Mouse (Mus musculus): ENCODE measurements around the gene Npl. TPM values are rescaled to one million over a fixed set of nuclear protein-coding genes. Genes with fewer than 3 reads are reported as not detected.

Gene Npl
- total and polyA plus RNA-seq, 2 experiments from 2014 or later: 0.57 to 3.2 TPM

GRCm38 (mm10) chr1:153587956-153588355 is 38.1 kb upstream of the Npl start:
- WGBS: 66% methylated on average over 5 of the region's 5 CpGs
- Histone ChIP-seq H3K9me3 (replicated peaks; ENCODE audit: control insufficient read depth, low read length) (no peaks in the 10 kb centered on the region), H3K27ac (ENCODE audit: low read depth) (peak overlapping the region; percentile 46; the same call in 1 of the 2 replicates), H3K4me2 (ENCODE audit: low read depth, low read length) (no peak overlapping the region), H3K27me3 (ENCODE audit: control insufficient read depth, insufficient read depth, low read length) (no peaks in the 10 kb centered on the region), H3K4me3 (ENCODE audit: low read depth, low read length) (no peak overlapping the region), H3K4me1 (ENCODE audit: control insufficient read depth, insufficient read depth) (peaks cover 6% of the 10 kb centered on the region; the same call in 1 of the 2 replicates), H3K36me3 (replicated peaks; ENCODE audit: control insufficient read depth, insufficient read depth, low read length) (no peaks in the 10 kb centered on the region), H3K9ac (replicated peaks; ENCODE audit: low read depth, low read length) (no peak overlapping the region)
- no peak for DNase-seq (ENCODE audit: low spot score)
- no peak for TF ChIP-seq EP300 (IDR thresholded peaks at IDR 0.05; ENCODE audit: low read depth)
- ATAC-seq (ENCODE audit: insufficient read depth, low read depth): no peak

GRCm38 (mm10) chr1:153586826-153587225 is 37.0 kb upstream of the Npl start:
- peaks cover 6% of the 10 kb centered on the region; the same call in 1 of the 2 replicates for H3K4me1 ChIP-seq (ENCODE audit: control insufficient read depth, insufficient read depth)
- H3K27ac ChIP-seq (ENCODE audit: low read depth): peak overlapping the region; percentile 77
- H3K4me3 ChIP-seq (ENCODE audit: low read depth, low read length): no peak overlapping the region
- DNase-seq (ENCODE audit: low spot score) (no peak), ATAC-seq (ENCODE audit: insufficient read depth, low read depth) (no peak)
- no peak overlapping the region for H3K9ac ChIP-seq (replicated peaks; ENCODE audit: low read depth, low read length)
- no peak for TF ChIP-seq CTCF (IDR thresholded peaks at IDR 0.05; ENCODE audit: low read depth)
- no peak for TF ChIP-seq EP300 (IDR thresholded peaks at IDR 0.05; ENCODE audit: low read depth)
- H3K9me3 ChIP-seq (replicated peaks; ENCODE audit: control insufficient read depth, low read length): no peaks in the 10 kb centered on the region
- H3K27me3 ChIP-seq (ENCODE audit: control insufficient read depth, insufficient read depth, low read length): no peaks in the 10 kb centered on the region
- no peak overlapping the region for H3K4me2 ChIP-seq (ENCODE audit: low read depth, low read length)
- 81% methylated on average over 10 of the region's 10 CpGs for WGBS
- no peaks in the 10 kb centered on the region for H3K36me3 ChIP-seq (replicated peaks; ENCODE audit: control insufficient read depth, insufficient read depth, low read length)

- H3K9ac ChIP-seq (replicated peaks; ENCODE audit: low read depth, low read length): no peak overlapping the region
- DNase-seq (ENCODE audit: low spot score) (peak; percentile 60), ATAC-seq (ENCODE audit: insufficient read depth, low read depth) (peak; percentile 66; the same call in 1 of the 2 replicates)
- no peaks in the 10 kb centered on the region for H3K36me3 ChIP-seq (replicated peaks; ENCODE audit: control insufficient read depth, insufficient read depth, low read length)
- no peak overlapping the region for H3K4me2 ChIP-seq (ENCODE audit: low read depth, low read length)
- H3K27me3 ChIP-seq (ENCODE audit: control insufficient read depth, insufficient read depth, low read length): no peaks in the 10 kb centered on the region
- H3K9me3 ChIP-seq (replicated peaks; ENCODE audit: control insufficient read depth, low read length): no peaks in the 10 kb centered on the region
- TF ChIP-seq EP300 (IDR thresholded peaks at IDR 0.05; ENCODE audit: low read depth) (0 out of 2 replicates have a peak, but pooled peaks have one; percentile 32), CTCF (IDR thresholded peaks at IDR 0.05; ENCODE audit: low read depth) (no peak)
- peaks cover 6% of the 10 kb centered on the region; the same call in 1 of the 2 replicates for H3K4me1 ChIP-seq (ENCODE audit: control insufficient read depth, insufficient read depth)
- peak overlapping the region; percentile 77 for H3K27ac ChIP-seq (ENCODE audit: low read depth)
- H3K4me3 ChIP-seq (ENCODE audit: low read depth, low read length): no peak overlapping the region
- whole genome bisulfite sequencing: 38% methylated on average over 2 of the region's 2 CpGs
Measured at GRCm38 (mm10) chr1:153585752-153586151, 35.9 kb upstream of the Npl start.

GRCm38 (mm10) chr1:153583189-153583588 is 33.3 kb upstream of the Npl start:
- H3K9ac ChIP-seq (replicated peaks; ENCODE audit: low read depth, low read length): no peak overlapping the region
- peaks cover 6% of the 10 kb centered on the region; the same call in 1 of the 2 replicates for H3K4me1 ChIP-seq (ENCODE audit: control insufficient read depth, insufficient read depth)
- no peaks in the 10 kb centered on the region for H3K9me3 ChIP-seq (replicated peaks; ENCODE audit: control insufficient read depth, low read length)
- no peaks in the 10 kb centered on the region for H3K27me3 ChIP-seq (ENCODE audit: control insufficient read depth, insufficient read depth, low read length)
- H3K4me2 ChIP-seq (ENCODE audit: low read depth, low read length): no peak overlapping the region
- TF ChIP-seq EP300 (IDR thresholded peaks at IDR 0.05; ENCODE audit: low read depth) (no peak), CTCF (IDR thresholded peaks at IDR 0.05; ENCODE audit: low read depth) (no peak)
- no peaks in the 10 kb centered on the region for H3K36me3 ChIP-seq (replicated peaks; ENCODE audit: control insufficient read depth, insufficient read depth, low read length)
- ATAC-seq (ENCODE audit: insufficient read depth, low read depth) (no peak), DNase-seq (ENCODE audit: low spot score) (no peak)
- no peak overlapping the region for H3K27ac ChIP-seq (ENCODE audit: low read depth)
- H3K4me3 ChIP-seq (ENCODE audit: low read depth, low read length): no peak overlapping the region
- 55% methylated on average over 4 of the region's 4 CpGs for WGBS

GRCm38 (mm10) chr1:153574730-153575129 is 24.9 kb upstream of the Npl start:
- Histone ChIP-seq H3K27me3 (ENCODE audit: control insufficient read depth, insufficient read depth, low read length) (no peaks in the 10 kb centered on the region), H3K9ac (replicated peaks; ENCODE audit: low read depth, low read length) (no peak overlapping the region), H3K4me1 (ENCODE audit: control insufficient read depth, insufficient read depth) (no peaks in the 10 kb centered on the region), H3K36me3 (replicated peaks; ENCODE audit: control insufficient read depth, insufficient read depth, low read length) (no peaks in the 10 kb centered on the region), H3K9me3 (replicated peaks; ENCODE audit: control insufficient read depth, low read length) (no peaks in the 10 kb centered on the region), H3K4me2 (ENCODE audit: low read depth, low read length) (no peak overlapping the region), H3K27ac (ENCODE audit: low read depth) (no peak overlapping the region), H3K4me3 (ENCODE audit: low read depth, low read length) (no peak overlapping the region)
- ATAC-seq (ENCODE audit: insufficient read depth, low read depth) (no peak), DNase-seq (ENCODE audit: low spot score) (no peak)
- 66% methylated on average over 3 of the region's 3 CpGs for WGBS
- TF ChIP-seq CTCF (IDR thresholded peaks at IDR 0.05; ENCODE audit: low read depth) (no peak), EP300 (IDR thresholded peaks at IDR 0.05; ENCODE audit: low read depth) (no peak)

Measured in heart, postnatal 0 days (tissue).